ENCODE assay signal across 8 mouse cellular contexts in the genomic region with DNA sequence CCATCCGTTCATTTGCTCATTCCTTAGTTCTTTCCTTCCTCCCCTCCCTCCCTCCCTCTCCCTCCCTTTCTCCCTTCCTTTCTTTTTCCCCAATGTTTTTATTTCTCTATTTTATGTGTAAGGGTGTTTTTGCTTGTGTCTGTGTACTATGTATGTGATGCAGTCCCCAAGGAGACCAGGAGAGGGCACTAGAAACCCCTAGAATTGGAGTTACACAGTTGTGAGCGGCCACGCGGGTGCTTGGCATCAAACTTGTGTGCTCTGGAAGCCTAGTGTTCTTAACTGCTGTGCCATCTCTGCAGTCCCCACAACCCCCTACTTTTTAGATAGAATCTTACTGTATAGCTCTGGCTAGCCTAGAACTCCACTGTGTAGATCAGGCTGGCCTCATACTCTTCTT. TPM values are rescaled to one million over a fixed set of nuclear protein-coding genes. Genes with fewer than 3 reads are reported as not detected.
DNase-seq lines count a peak whose midpoint lies in the region; ATAC-seq lines count a peak whose summit lies in the region.
"Had no signal": no experiment of that assay in that cellular context is flagged by ENCODE, and none has a peak within 500 bp of the region (broad histone marks: within the 10 kb centered on the region; RNA-seq: fewer than 3 reads in every experiment).

No protein-coding gene starts in this region.

- no peaks in the 10 kb centered on the region for H3K27me3 ChIP-seq in limb, embryonic 11.5 days (ENCODE audit: control insufficient read depth, insufficient read depth, low read length)
- no peaks in the 10 kb centered on the region for H3K27me3 ChIP-seq in limb, embryonic 10.5 days (ENCODE audit: low read depth, poor library complexity, severe bottlenecking)
- H3K27me3 ChIP-seq: megakaryocyte, embryonic 14.5 days had no signal

- DNase-seq in limb, embryonic 11.5 days (ENCODE audit: low spot score), result peak; percentile 46
- DNase-seq in limb, embryonic 10.5 days (ENCODE audit: low spot score), result no peak
- peak; percentile 56 for DNase-seq in NIH3T3 (ENCODE audit: low read depth)
- DNase-seq in embryo, embryonic 10.5 days (ENCODE audit: low spot score), result peak; percentile 48
- DNase-seq in retina, postnatal 1 day, result peak; percentile 19
- no peak for DNase-seq in layer of hippocampus, adult 9-11 months
- DNase-seq in right cerebral cortex, adult 2 months (ENCODE audit: low spot score in 2 of 2), result no peak

- no peaks in the 10 kb centered on the region for H3K9me3 ChIP-seq in limb, embryonic 11.5 days (ENCODE audit: control insufficient read depth, low read length)
- peaks cover 5% of the 10 kb centered on the region; the same call in 1 of the 2 replicates for H3K9me3 ChIP-seq in limb, embryonic 10.5 days (replicated peaks)

- no peak overlapping the region for H3K4me3 ChIP-seq in limb, embryonic 11.5 days (ENCODE audit: low read depth, low read length)
- H3K4me3 ChIP-seq in limb, embryonic 10.5 days, result no peak overlapping the region
- H3K4me3 ChIP-seq: megakaryocyte, embryonic 14.5 days had no signal

- 66% methylated on average over 4 of the region's 4 CpGs for WGBS in limb, embryonic 11.5 days
- WGBS in limb, embryonic 10.5 days, result 60% methylated on average over 4 of the region's 4 CpGs

- no peak overlapping the region for H3K4me2 ChIP-seq in limb, embryonic 11.5 days (ENCODE audit: low read depth, severe bottlenecking)

- H3K4me1 ChIP-seq in limb, embryonic 11.5 days (ENCODE audit: control insufficient read depth, insufficient read depth, low read length), result no peaks in the 10 kb centered on the region
- H3K4me1 ChIP-seq in limb, embryonic 10.5 days, result no peaks in the 10 kb centered on the region
- H3K4me1 ChIP-seq: megakaryocyte, embryonic 14.5 days had no signal

- ATAC-seq in limb, embryonic 11.5 days (ENCODE audit: insufficient number of reproducible peaks, low FRiP score, low TSS enrichment, low read depth), result no peak

- H3K36me3 ChIP-seq in limb, embryonic 11.5 days (ENCODE audit: control insufficient read depth, insufficient read depth, low read length), result no peaks in the 10 kb centered on the region
- H3K36me3 ChIP-seq in limb, embryonic 10.5 days, result no peaks in the 10 kb centered on the region

- H3K27ac ChIP-seq in limb, embryonic 11.5 days (replicated peaks; ENCODE audit: low read depth, low read length), result no peak overlapping the region
- H3K27ac ChIP-seq in limb, embryonic 10.5 days, result no peak overlapping the region

- no peak overlapping the region for H3K9ac ChIP-seq in limb, embryonic 11.5 days (ENCODE audit: low read length)

RNA-seq across cellular contexts. Expression of a gene that starts 52.3 kb away (rescaled TPM):
- polyA plus RNA-seq in limb, embryonic 11.5 days (2014; fragmentation: Nextera tagmentation; extraction: Ambion mirVana), result 266 and 274 TPM in 2 replicates
- polyA plus RNA-seq in limb, embryonic 10.5 days (2016; fragmentation: Nextera tagmentation; extraction: Ambion mirVana), result 234 and 238 TPM in 2 replicates

RNA-seq across cellular contexts. Expression of a gene that starts 55.3 kb away (rescaled TPM):
- 27.5 and 33.7 TPM in 2 replicates for polyA plus RNA-seq in limb, embryonic 11.5 days (2014; fragmentation: Nextera tagmentation; extraction: Ambion mirVana)
- polyA plus RNA-seq in limb, embryonic 10.5 days (2016; fragmentation: Nextera tagmentation; extraction: Ambion mirVana), result 34.0 and 36.3 TPM in 2 replicates

Comparison
In these comparisons a context has a peak if more than half of its experiments do, and no peak if none do; other contexts are left out.
1. DNase-seq: peak in limb, embryonic 11.5 days (single experiment), NIH3T3 (single experiment), embryo, embryonic 10.5 days (single experiment) and retina, postnatal 1 day (single experiment); none in limb, embryonic 10.5 days (single experiment), layer of hippocampus, adult 9-11 months (single experiment) and right cerebral cortex, adult 2 months (0 of 2).